Mouse (Mus musculus): ENCODE data around the gene Apol7a. TPM values are rescaled to one million over a fixed set of nuclear protein-coding genes. Genes with fewer than 3 reads are reported as not detected.

Gene Apol7a
- total RNA-seq, 2 experiments from 2014 or later = 0.32 to 0.42 TPM

DNA sequence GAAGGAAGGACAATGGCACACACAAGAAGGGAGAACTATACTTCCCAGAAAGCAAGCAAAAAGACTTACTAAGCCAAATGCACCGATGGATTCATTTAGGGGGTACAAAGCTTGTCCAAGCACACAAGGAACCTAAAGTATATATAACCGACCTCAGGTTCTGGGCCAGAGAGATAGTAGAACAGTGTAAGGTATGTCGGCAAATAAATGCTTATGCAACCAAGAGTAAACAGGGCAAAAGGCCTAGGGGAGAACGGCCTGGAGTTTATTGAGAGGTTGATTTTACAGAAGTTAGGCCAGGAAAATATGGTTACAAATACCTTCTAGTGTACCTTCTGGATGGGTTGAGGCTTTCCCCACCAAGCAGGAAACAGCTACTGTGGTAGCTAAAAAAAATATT is 21.5 kb downstream of the Apol7a start:
- no peak for DNase-seq (ENCODE audit: low spot score in 2 of 2)

DNA sequence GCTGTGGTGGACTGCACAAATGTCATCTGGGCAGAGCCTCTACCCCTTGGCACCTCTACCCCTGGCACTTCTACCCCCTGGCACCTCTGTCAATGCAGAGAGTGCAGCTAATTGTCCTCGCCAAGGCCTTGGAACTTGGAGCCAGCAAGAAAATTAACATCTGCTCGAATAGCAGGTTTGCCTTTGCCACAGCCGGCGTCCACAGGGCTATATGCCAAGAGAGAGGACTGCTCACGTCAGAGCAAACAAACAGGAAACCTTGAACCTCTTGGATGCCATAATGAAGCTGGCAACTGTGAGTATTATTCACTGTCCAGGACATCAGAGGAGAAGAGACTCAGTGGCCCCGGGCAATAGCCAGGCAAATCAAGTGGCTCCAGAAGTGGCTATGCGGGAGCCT is 22.0 kb downstream of the Apol7a start:
- DNase-seq (ENCODE audit: low spot score in 2 of 2) = no peak

DNA sequence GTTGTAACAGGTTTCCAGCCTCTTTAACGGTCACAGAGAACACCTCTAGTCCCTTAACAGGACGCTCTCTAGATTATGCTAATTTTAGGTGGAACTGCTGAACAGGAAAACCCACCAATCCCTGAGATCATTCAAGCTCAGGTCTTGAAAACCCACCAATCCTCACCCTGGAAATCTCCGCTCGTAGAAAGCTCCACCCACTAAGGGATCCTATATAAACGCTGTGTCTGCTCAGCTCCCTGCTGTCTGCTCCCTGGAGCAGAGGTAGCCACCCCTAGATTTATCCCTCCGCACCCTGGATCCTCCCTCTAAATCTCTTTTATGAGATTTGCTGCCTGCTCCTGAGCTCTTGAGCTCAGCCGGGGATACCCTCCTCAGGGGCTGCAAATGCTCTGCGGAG is 28.3 kb downstream of the Apol7a start:
- no peak for DNase-seq (ENCODE audit: low spot score in 2 of 2)

DNA sequence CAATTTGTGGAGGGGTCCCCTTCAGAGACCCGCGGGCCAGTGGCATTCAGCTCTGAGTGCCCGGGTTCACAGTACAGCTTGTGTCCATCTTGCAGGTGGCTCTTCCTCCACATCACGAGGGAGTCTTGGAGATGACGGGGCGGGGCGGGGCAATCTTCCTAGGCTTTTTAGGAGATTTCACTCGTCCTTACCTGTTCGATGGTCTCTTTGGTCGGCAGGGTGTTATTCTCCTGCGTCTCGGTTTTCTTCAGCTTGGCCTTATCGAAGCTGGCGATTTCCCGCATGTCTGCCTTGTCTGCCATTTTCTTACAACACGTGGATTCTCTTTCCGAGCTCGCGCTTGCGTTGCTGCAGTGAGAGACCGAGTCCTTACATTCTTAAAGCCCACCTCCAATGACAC is 28.9 kb downstream of the Apol7a start:
- no peak for DNase-seq (ENCODE audit: low spot score in 2 of 2)

DNA sequence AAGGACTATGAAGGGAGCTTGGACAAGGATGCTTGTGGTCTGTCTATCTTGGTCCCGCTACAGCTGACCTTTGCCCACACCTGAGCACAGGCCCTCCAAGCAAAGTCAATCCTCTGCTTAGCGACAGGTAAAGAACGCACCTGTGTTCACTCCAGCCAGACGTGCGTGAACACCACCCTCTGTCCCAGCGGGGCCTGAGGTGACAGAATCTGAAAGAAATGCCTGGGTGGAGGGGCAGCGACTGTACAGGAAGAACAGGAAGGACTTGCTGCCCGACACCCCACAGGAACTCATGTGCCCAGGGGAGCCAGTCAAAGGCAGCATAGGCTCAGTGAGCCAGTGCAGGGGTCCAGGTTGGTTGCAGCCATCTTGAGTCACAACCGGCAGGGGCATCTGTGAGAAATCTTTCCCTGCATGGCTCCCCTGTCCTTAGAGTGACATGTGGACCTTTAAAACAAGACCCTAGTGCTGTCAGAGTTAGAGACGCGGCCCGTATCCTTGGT is 30.0 kb downstream of the Apol7a start:
- no peak for DNase-seq (ENCODE audit: low spot score in 2 of 2)

DNA sequence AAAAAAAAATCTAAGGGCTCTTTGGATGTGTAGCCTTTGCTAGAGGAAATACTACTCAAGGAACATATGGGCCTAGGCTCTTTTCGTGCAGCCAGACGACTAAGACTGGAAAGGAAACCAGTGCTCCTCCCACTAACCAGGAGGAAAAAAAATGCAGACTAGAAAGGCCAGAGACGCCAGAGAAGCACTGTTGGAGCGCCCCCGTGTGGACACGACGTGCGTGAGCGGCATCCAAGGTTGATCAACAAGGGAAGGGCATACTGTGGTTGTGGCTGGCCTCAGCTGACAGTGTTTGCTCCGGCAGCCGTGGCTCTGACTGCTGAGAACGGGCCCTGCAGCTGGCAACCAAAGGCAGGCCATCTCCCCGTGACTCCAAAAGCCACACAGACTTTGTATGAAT is 30.8 kb downstream of the Apol7a start:
- DNase-seq (ENCODE audit: low spot score in 2 of 2) = peak; percentile 97 to 98

DNA sequence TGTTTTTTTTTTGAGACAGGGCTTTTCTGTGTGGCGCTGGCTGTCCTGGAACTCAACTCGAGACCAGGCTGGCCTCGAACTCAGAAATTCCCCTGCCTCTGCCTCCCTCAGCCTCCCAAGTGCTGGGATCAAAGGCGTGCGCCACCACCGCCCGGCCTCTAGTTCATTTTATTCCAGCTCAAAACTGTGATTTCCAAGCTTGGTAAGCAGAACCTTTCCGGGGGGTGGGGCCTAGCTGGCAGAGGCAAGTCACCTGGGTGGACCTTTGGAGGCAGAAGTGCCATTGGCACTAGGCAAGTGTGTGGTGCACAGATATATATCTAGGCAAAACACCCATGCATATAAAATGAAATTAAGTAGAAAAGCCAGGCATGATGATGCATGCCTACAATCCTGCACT is 31.4 kb downstream of the Apol7a start:
- no peak for DNase-seq (ENCODE audit: low spot score in 2 of 2)

DNA sequence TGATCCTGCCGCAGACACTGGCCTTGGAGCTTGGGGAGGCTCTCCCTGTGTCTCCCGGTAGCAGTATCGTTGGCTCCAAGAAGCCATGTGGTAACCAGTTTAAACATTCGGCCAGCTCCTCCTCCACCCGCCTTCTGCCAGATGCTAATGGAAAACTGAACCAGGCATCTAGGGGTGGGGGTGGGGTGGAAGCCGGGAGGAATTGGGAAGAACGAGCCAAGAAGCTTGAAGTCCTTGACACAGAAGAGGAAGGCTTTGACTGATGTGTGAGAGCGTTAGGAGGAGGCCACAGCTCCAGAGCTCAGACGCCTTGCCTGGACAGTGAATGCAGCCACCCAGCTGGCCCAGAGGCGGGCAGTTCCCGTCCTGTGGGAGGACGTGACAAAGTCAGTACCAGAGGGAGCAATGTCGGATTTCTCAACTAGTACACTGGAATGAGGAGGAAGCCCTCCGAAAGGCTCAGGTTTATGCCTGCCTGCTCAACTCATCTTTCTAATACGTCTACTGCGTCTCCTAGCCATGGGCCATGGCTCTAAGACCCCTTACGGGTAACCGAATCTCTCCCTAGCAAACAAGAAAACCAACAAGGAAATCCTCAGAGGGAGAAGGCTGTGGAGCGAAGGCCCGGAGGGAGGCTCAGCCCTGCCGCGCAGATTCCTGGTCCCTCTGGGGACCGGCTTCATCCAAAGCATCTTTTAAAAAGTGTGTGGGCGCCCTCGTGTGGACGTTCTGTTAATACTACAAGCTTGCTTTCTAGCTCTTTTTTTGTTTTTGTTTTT is 32.0 kb downstream of the Apol7a start:
- DNase-seq (ENCODE audit: low spot score in 2 of 2) = peak; percentile 89 to 90

DNA sequence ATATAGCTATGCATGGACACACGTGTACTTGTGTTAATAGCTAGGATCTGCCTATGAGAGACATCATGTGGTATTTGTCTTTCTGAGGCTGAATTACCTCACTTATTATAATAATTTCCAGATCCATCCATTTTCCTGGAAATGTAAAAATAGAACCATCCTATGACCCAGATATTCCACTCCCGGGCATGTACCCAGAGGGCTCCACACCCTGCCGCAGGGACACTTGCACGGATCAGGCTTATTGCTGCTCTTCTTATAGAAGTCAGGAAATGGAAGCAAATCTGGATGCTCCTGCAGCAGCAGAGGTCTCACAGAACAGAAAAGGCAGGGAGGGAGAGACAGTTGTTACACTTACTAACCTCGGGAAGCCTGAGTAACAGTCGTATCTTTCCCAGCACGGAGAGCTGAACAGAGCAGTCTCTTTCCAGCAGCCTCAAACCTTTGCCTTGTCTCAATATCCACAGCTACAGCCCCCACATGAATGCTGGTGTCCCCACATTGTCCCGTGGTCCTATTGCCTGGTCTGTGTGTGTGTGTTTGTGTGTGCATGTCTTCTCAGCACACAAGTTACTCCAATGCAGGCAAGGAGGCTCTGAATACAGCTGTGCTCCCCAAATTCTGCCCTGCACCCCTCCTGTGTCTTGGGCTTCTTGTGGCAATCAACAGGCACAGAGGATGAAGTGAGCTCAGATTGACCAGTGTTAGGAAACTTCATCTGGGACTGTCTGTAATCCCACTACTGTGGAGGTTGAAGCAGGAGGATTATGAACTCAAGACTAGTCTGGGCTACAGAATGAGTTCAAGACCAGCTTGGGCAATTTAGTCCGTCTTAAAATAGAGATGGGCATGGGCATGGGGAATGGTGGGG is 33.0 kb downstream of the Apol7a start:
- DNase-seq (ENCODE audit: low spot score in 2 of 2) = no peak

DNA sequence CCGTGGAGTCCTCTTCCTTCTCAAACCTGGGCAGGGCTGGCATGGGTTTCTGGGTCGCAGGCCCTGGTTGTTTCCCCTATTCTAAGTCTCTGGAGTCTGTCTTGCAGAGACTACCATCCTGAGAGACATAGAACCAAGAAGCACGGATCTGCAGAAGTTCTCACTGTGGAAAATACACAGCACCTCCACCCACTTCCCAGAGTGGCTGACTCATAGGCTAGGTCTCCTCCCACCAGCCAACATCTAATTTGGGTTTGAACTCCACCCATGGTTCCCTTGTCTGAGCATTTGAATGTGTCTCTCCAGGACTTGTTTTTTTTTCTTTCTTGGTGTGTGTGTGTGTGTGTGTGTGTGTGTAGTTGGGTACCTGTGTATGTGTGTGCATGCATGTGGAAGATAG is 34.9 kb downstream of the Apol7a start:
- no peak for DNase-seq (ENCODE audit: low spot score in 2 of 2)

DNA sequence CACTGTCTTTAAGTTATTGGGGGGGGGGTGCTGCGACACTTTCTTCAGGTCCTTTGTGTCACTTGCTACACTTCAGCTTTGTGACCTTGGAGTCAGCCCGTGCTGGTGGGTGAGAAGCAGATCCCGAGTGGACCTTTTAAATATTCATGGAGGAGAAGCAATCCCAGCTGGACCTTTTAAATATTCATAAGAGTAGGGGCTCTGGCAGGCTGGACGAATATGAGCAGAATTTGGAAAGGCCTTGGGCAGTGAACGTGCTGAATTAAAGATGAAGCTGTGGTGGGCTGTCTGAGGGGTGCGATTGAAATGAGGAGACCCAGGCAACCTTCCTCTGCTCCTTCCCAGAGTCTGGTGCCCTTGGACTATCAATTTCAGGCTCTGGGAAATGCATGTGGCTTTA is 35.3 kb downstream of the Apol7a start:
- no peak for DNase-seq (ENCODE audit: low spot score in 2 of 2)

DNA sequence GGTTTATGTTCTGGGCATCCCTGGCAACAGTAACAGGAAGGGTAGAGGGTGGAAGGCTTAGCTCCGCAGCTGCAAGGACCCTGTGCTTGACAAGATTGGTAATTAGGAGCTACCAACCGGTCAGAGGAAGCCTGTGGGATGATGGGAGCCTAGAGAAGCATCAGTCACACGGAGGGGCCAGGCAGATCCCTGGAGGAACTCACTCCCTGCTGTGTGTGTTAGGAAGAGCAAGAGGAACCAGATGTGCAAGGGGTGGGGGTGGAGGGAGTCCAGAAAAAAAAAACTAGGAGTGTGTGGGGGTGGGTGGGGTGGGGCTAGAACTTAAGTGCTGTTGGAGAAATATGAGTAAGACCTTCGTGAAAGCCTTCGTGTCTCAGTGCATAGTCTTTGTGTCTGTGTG is 36.0 kb downstream of the Apol7a start:
- no peak for DNase-seq (ENCODE audit: low spot score in 2 of 2)

DNA sequence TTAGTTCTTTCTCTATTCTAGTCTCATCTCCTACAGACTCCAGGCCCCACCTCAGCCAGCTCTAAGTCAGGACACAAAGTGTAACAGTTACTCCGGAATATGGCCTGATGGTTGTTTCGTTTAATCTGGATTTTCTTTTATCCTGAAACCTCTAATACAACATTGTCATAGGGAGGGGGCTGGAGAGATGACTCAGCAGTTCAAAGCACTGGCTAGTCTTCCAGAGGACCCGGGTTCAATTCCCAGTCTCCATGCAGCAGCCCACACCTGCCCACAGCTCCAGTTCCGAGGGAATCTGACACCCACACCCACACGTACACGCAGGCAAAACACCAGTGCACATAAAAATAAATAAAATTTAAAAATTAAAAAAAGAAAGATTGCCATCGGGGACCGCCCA is 39.0 kb downstream of the Apol7a start:
- DNase-seq (ENCODE audit: low spot score in 2 of 2) = no peak

DNA sequence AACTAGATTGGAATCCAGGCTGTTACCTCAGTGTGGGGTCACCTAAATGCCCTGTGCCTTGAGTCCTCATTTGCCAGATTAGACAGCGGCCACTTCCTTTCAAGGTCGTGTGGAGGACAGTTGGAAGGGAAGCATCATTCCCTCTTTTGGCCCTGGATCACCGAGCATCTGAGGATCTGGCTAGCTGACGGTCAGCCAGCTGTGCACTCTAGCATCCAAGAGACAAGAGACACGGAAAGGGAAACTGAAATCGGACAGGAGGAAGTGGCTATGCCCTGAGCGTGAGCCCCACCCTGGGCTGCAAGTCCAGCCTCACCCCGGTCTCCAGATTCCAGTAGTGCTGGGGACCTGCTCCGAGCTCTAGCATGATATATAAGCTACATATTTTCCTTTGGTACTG is 39.4 kb downstream of the Apol7a start:
- DNase-seq (ENCODE audit: low spot score in 2 of 2) = no peak

DNA sequence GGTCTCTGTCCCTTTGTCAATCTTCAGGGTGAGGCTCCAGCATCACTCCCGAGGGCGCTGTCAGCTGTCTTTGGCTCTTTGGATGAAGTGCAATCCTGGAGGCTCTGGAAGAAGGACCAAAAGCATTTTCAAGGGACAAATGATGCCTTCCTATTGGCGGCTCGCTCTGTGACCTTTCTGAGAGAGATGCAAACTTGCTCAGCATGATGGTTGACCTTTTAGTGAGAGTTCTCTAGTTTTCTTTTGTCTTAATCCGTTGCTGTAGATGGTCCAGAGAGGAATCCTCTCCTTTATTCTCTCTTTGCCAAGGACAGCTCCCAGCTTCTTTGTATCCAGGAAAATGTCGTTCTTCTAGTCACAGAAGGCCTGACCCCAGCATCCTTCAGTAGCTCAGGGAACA is 39.8 kb downstream of the Apol7a start:
- no peak for DNase-seq (ENCODE audit: low spot score in 2 of 2)

DNA sequence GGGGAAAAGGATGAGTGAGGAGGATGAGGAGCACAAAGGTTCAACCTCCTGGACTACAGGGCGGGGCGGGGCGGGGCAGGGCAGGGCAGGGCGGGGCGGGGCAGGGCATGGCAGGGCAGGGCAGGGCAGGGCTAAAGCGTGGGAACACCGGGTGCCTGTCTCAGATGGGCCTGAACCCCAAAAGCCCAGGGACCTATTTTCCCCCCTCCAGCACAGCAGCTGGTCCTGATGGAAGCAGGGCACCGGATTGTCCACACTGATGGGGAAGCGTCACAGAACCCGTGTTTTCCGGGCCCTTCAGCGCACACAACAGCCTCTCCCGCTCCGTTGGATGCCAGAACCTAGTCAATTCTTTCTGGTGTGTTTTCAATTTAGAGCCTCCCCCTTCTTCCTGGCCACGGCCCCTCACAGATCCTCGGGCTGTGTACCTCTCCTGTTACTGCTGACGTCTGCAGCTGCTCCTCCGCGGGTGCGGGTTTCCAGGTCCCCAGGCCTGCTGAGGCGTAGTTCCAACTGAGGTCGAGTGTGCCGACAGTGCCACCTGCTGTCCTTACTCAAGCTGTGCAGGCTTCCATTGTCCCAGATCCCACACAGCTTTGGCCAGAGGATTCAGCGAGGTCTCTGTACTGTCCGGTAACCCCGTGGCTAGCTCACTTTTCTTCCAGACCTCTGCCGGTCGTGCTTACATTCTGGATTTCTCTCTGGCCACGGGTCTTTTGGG is 40.4 kb downstream of the Apol7a start:
- DNase-seq (ENCODE audit: low spot score in 2 of 2) = peak; percentile 87 to 91

DNA sequence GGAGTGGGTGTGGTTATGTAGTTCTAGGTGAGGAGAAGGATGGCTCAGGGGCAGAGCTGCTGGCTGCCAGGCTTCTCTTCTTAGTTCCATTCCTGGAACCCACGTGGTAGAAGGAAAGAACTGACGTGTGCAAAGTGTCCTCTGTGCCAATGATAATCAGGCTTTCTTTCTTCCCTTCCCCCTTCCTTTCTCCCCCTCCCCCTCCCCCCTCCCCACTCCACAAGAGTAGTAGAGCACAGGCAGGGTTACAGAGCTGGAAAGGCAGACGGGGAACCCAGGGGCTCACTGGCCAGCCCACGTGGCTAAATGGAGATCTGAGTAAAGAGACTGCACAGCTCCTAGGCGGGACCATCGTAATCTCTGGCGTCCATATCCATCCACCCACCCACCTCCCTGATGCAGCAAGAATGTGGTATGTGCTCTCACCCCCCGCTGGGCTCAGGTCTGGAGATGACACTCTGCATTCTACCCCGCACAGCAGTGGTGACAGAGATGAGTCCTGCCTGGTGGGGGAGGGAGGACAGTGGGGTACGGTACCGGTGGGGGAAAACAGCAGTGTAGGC is 42.6 kb downstream of the Apol7a start:
- no peak for DNase-seq (ENCODE audit: low spot score in 2 of 2)

DNA sequence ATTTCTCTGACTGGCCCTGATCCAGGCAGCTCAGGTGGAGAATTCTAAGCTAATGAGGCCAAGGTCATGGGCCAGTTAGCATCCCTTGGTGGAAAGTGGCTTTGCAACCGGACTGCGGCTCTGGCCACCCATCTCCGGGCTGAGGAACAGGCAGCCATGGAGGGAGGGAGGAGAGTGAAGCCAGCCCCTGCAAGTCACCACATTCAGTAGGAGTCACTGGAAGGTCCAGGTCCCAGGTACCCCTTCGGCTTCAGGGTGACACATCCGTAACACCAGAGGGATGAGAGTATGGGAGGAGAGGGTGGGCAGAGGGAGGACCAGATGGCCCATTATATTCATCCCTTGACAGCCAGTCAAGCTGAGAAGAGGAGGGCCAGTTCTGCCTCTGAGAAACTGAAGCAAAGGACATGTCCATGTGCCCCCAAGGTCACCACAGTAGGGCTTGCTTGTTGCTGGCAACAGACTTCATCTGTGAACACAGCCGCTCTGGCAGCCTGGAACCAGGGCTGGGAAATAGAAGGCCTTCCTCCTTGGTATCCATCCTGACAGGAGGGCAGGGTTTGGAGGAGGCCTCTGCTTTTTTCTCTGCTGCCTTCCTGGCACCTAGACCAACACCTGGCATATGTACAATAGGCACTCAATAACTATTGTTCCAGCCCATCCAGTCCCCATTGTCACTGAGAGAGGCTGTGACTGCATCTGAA is 43.9 kb downstream of the Apol7a start:
- no peak for DNase-seq (ENCODE audit: low spot score in 2 of 2)

DNA sequence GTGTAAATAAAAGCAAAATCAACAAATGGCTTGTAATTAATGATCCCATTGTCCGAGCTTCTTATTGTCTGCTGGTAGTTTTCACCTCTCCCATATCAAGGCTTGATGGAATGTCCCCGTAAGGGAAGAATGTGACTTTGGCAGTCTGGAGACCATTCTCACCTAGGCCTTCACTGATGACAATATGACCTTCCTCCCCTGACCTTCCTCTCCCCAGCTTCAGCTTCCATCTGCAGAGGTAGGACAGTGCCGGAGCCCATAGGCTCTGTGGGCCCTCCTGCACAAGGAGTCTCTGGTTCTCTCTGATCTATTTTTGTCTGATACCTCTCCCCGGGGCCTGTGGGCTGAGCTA is 44.4 kb downstream of the Apol7a start:
- DNase-seq (ENCODE audit: low spot score in 2 of 2) = no peak

DNA sequence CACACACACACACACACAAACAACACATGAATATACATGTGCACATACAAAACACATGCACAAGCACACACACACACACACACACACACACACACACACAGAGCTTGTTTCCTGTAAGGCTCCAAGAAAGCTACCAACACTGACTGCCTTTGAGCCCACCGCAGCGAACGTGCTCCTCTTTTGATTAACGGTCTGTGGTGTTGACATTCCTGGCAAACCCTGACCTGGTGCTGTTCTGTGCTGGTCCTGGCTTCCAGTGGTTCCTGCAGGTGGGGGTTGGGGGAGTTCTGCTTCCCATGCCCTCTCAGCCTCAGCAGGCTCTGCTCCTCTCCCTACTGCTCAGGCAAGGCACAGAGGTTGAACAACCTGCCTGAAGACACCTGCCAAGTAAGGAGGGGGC is 45.1 kb downstream of the Apol7a start:
- no peak for DNase-seq (ENCODE audit: low spot score in 2 of 2)

DNA sequence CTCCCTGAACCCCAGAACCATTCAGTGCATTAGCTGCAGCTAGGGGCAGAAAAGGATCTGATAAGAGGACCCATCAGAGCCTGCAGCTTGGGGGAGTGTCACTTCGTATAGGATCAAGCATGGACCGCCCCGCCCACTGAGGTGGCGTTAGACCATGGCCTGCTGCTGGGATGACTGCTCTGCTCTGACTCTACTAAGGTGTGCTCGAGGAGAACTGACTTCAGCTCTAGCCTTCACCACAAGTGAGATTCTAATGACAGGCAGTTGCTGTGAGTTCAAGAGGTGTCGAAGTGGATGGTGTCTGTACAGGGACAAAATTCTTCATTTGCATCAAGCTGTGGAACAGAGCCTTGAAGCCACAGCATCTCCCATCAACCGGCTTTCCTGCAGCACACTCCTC is 46.0 kb downstream of the Apol7a start:
- no peak for DNase-seq (ENCODE audit: low spot score in 2 of 2)

Data from layer of hippocampus, postnatal 10 days (tissue).